Mouse (Mus musculus) left cerebral cortex, postnatal 10 days (tissue): Measurements from ENCODE around the gene Mrps35. TPM values are rescaled to one million over a fixed set of nuclear protein-coding genes. Genes with fewer than 3 reads are reported as not detected.

Experiments used
- DNase-seq, 2 experiments: peaks; one replicate each; pipeline ENCODE4 v3.0.0; 2021 to 2022; ENCODE audit warnings: low spot score in 2 of 2, mixed read lengths in 1 of 2; ENCODE audit errors: extremely low spot score in 1 of 2
- intact Hi-C: fragments of 180-260 bp; cut with DNase I; formaldehyde crosslinking; loops from one replicate; pipeline ENCODE4 v1.15.1; 2025
- total RNA-seq, 2 experiments: library from RNA; stranded (reverse); gene quantifications; 2 replicates each; pipeline ENCODE4 v1.2.3; 2021

Gene Mrps35
- total RNA-seq, 2 experiments from 2014 or later: 48.0 to 49.7 TPM

DNA sequence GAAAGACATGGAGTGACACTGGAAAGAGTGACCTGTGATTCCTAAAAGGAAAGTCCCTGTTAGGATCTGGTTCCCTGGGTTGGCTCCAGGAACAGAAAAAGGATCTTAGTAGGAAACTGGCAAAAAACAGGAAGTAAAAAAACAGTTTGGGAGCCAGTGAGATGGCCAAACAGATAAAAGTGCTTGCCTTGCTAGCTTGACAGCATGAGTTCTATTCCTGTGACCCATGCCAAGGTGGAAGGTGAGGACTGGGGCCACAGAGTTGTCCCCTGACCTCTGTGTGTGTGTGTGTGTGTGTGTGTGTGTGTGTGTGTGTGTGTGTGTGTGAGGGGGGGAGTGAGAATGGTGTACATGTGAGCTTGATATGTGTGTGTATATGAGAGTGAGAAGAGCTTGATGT lies 19.0 kb upstream of the Mrps35 start:
- intact Hi-C loops: no loop called here
- no peak for DNase-seq

DNA sequence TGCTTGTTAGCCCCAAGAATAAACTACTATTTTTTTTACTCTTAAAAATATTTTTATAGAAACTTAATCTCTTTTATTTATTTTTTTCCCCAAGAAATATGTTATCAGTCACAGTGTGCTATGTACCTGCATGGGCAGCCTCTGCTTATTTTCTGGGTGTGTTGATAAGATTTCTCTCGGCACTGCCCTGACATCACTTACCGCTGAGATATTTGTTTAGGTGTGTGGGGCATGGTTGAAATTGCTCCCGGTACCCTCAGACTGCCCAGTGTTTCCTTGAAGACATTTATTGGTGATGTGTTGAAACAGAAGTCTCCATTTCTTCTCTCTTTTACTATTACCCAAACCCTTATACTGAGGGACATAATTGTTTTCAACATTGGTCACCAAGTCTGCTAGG lies 17.8 kb upstream of the Mrps35 start:
- DNase-seq: no peak
- intact Hi-C loops: no loop called here

- intact Hi-C loops: no loop called here
- DNase-seq: no peak
Measured at GRCm38 (mm10) chr6:147028396-147028795, 14.2 kb upstream of the Mrps35 start.

- intact Hi-C loops: no loop called here
- DNase-seq: no peak
Measured at GRCm38 (mm10) chr6:147029591-147029990, 13.0 kb upstream of the Mrps35 start.

- no peak for DNase-seq
Measured at GRCm38 (mm10) chr6:147030096-147030885, 12.3 kb upstream of the Mrps35 start.

GRCm38 (mm10) chr6:147032303-147032925 lies 10.2 kb upstream of the Mrps35 start, which contains the start of gene Rep15:
TSS of gene Rep15 (plus strand) at chr6:147032584.
- intact Hi-C loops: no loop called here
- DNase-seq: no peak

More at GRCm38 (mm10) chr6:147030096-147030885, 12.3 kb upstream of the Mrps35 start:
- intact Hi-C loops: no loop called here

DNA sequence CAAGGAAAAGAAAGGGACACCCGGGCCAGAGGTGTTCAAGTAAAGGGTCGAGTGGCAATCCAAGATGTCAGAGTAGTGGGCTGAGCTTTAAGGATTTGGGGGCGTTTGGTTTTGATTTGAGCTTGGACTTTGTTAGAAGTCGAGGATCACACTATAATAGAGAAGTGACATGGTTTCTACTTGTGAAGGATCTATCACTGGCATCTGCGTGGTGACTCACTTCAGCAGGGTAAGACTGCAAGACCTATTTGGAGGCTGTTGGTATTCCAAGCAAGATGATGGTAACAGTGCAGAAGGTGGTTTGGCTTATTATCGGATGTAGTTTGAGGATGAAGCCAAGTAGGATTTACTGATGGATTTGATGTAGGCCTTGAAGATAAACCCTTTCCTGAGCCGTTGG lies 1.1 kb downstream of the Mrps35 start:
- DNase-seq: no peak
- intact Hi-C loops: no loop called here

- intact Hi-C loops: no loop called here
- no peak for DNase-seq
Measured at GRCm38 (mm10) chr6:147049239-147049805, 6.8 kb downstream of the Mrps35 start.

GRCm38 (mm10) chr6:147051666-147052065 lies 9.1 kb downstream of the Mrps35 start:
- DNase-seq: no peak
- intact Hi-C loops: no loop called here

GRCm38 (mm10) chr6:147052440-147052839 lies 9.9 kb downstream of the Mrps35 start:
- intact Hi-C loops: no loop called here
- DNase-seq: no peak

DNA sequence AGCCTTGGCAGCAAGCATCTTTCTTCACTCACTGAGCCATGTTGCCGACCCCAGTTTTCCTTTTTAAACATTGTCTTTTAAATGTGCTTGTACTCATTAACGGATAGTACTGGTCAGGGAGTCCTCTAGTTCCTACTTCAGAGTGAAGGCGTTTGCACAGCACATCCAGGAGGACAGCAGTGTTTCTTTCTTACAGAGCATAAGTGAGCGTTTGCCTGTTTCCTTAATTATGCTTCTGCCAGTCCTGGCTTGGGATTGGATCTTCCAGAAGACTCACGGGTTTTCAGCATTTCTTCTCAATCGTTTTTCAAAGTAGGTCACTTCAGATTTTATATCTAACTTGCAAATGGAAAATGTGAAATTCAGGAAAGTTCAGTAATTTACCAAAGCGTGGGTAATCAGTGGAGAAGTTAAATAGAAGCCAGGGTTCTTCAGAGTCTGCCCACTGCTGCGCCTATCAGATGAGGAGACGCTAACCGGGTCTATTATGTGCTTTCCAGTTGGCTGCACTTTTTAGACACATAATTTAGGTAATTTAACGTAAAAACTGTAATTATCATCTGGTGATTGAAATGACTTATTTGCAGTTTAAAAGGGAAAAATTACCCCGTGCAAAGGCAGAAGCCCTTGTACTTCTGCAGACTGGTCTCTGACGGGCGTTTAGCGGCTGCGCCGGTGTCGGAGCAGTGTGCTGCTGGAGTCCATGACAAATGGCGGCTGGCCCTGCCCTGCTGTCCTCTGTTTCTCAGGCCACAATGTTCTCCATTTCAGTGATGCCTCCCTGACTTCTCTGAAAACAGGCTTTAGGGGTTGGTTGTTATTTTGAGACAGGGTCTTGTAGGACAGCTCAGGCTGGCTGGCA lies 11.5 kb downstream of the Mrps35 start:
- DNase-seq: no peak
- intact Hi-C loops: no loop called here

GRCm38 (mm10) chr6:147055374-147055977 lies 12.9 kb downstream of the Mrps35 start:
- intact Hi-C loops: no loop called here
- DNase-seq: no peak

GRCm38 (mm10) chr6:147059326-147059725 lies 16.8 kb downstream of the Mrps35 start:
- intact Hi-C loops: no loop called here
- no peak for DNase-seq

GRCm38 (mm10) chr6:147061630-147062029 lies 19.1 kb downstream of the Mrps35 start:
- intact Hi-C loops: no loop called here
- DNase-seq: no peak

DNA sequence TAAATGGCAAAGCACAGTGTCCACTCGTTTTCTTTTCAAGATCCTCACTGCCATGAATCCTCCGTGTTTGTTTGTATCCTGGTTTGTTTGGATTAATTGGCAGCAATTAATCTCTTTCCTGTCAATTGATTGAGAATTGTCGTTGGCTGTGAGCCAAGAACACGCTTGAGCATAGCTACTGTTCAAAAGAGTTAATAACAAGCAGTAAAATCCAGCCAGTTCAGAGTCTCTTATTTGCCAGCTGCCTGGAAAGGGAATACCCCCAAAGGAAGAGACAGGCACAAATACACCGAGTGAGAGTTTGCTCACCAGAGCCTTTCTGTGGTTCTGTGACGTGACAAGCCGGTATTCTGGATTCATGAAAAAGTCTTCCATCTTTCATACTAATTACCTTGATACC lies 19.5 kb downstream of the Mrps35 start:
- no peak for DNase-seq
- intact Hi-C loops: no loop called here

GRCm38 (mm10) chr6:147062694-147063093 lies 20.1 kb downstream of the Mrps35 start:
- DNase-seq: no peak
- intact Hi-C loops: no loop called here

GRCm38 (mm10) chr6:147064226-147064943 lies 21.8 kb downstream of the Mrps35 start:
- intact Hi-C loops: no loop called here
- DNase-seq: no peak

GRCm38 (mm10) chr6:147064944-147065261 lies 22.3 kb downstream of the Mrps35 start:
- intact Hi-C loops: no loop called here
- DNase-seq: no peak
